Mouse (Mus musculus) intestine, postnatal 0 days (tissue): ENCODE data around the gene Sucla2. TPM values are rescaled to one million over a fixed set of nuclear protein-coding genes. Genes with fewer than 3 reads are reported as not detected.
"Not testable (repeated sequence)": the region's sequence is repeated elsewhere in the genome, so short reads cannot be mapped to it uniquely, and the experiment has no call there.

ENCODE experiments used
- ATAC-seq: fragments of 200-750 bp; cut with Nextera tagmentation; 2 replicates; pipeline ENCODE4 v1.8.0; 2017; ENCODE audit warnings: mild to moderate bottlenecking, moderate TSS enrichment, moderate library complexity
- H3K27ac ChIP-seq: fragments of 300-500 bp; sonication (generic); 2 replicates; pipeline ENCODE4 v1.5.1; 2014; ENCODE audit warnings: mild to moderate bottlenecking, low read depth, low read length, moderate library complexity
- H3K27me3 ChIP-seq: fragments of 300-500 bp; sonication (generic); replicated peaks from 2 replicates; pipeline ENCODE4 v1.6.1; 2014; ENCODE audit warnings: low read length, mixed read lengths; ENCODE audit not compliant: control insufficient read depth, insufficient read depth
- H3K36me3 ChIP-seq: fragments of 300-500 bp; sonication (generic); 2 replicates; pipeline ENCODE4 v1.6.1; 2014; ENCODE audit warnings: mild to moderate bottlenecking, moderate library complexity; ENCODE audit not compliant: control insufficient read depth, insufficient read depth
- H3K4me1 ChIP-seq: fragments of 300-500 bp; sonication (generic); replicated peaks from 2 replicates; pipeline ENCODE4 v1.6.1; 2014; ENCODE audit warnings: antibody characterized with exemption, low read length, mixed read lengths; ENCODE audit not compliant: control insufficient read depth, insufficient read depth
- H3K4me2 ChIP-seq: fragments of 300-500 bp; sonication (generic); replicated peaks from 2 replicates; pipeline ENCODE4 v1.6.1; 2014; ENCODE audit warnings: low read depth, mild to moderate bottlenecking, moderate library complexity
- H3K4me3 ChIP-seq: fragments of 300-500 bp; sonication (generic); 2 replicates; pipeline ENCODE4 v1.5.1; 2014; ENCODE audit warnings: low read depth, low read length
- H3K9ac ChIP-seq: fragments of 300-500 bp; sonication (generic); 2 replicates; pipeline ENCODE4 v1.6.1; 2014; ENCODE audit warnings: mild to moderate bottlenecking, low read depth, low read length
- H3K9me3 ChIP-seq: fragments of 300-500 bp; sonication (generic); 2 replicates; pipeline ENCODE4 v1.6.1; 2016; ENCODE audit warnings: mixed run types; ENCODE audit not compliant: control insufficient read depth
- CTCF ChIP-seq: sonication (generic); IDR thresholded peaks from 2 replicates; pipeline ENCODE4 v1.5.1; 2016; ENCODE audit warnings: low read depth, mild to moderate bottlenecking, control low read depth, antibody characterized with exemption, moderate library complexity
- whole genome bisulfite sequencing: fragments of 180-500 bp; shearing (Covaris S2); extraction: QIAGEN DNeasy Blood & Tissue Kit; methylation state at CpG from one replicate; pipeline ENCODE4 v1.1.7; 2014; 5-methylcytosine and 5-hydroxymethylcytosine counted together
- polyA plus RNA-seq: library from polyadenylated mRNA; unstranded; fragments of >200 nt; fragmentation: Nextera tagmentation; extraction: Ambion mirVana; gene quantifications from 2 replicates; pipeline ENCODE4 v1.2.1, GENCODE M21; 2015

Gene Sucla2
- polyA plus RNA-seq, 1 experiment from 2014 or later, result 202 TPM

- no peak overlapping the region for H3K9ac ChIP-seq
- 54% methylated on average over 11 of the region's 11 CpGs for WGBS
- no peak overlapping the region for H3K4me2 ChIP-seq
- H3K27ac ChIP-seq, result no peak overlapping the region
- H3K27me3 ChIP-seq, result no peaks in the 10 kb centered on the region
- H3K4me3 ChIP-seq, result no peak overlapping the region
- no peaks in the 10 kb centered on the region for H3K36me3 ChIP-seq
- TF ChIP-seq CTCF, result no peak
- no peak for ATAC-seq
- no peaks in the 10 kb centered on the region; the same call in 1 of the 2 replicates for H3K4me1 ChIP-seq
- no peaks in the 10 kb centered on the region for H3K9me3 ChIP-seq
These were observed 17.3 kb upstream of the Sucla2 start for GRCm38 (mm10) chr14:73507702-73508376.

- no peak overlapping the region for H3K4me3 ChIP-seq
- H3K27ac ChIP-seq, result no peak overlapping the region
- H3K36me3 ChIP-seq, result no peaks in the 10 kb centered on the region; the same call in 1 of the 2 replicates
- no peaks in the 10 kb centered on the region for H3K27me3 ChIP-seq
- no peak for ATAC-seq
- H3K4me1 ChIP-seq, result no peaks in the 10 kb centered on the region; the same call in 1 of the 2 replicates
- WGBS, result 92% methylated on average over 6 of the region's 6 CpGs
- H3K9ac ChIP-seq, result no peak overlapping the region
- no peak for TF ChIP-seq CTCF
- no peak overlapping the region for H3K4me2 ChIP-seq
- H3K9me3 ChIP-seq, result no peaks in the 10 kb centered on the region
These were observed 16.3 kb upstream of the Sucla2 start for GRCm38 (mm10) chr14:73508630-73509395.

GRCm38 (mm10) chr14:73509765-73510423 lies 15.2 kb upstream of the Sucla2 start, which contains the start of gene Med4:
TSS of gene Med4 (plus strand) at chr14:73510025.
- peak; percentile 100 for TF ChIP-seq CTCF
- no peaks in the 10 kb centered on the region for H3K4me1 ChIP-seq
- H3K9me3 ChIP-seq, result no peaks in the 10 kb centered on the region
- peak within 1 kb of the TSS; percentile 81 for H3K4me2 ChIP-seq
- H3K36me3 ChIP-seq, result peaks cover 5% of the 10 kb centered on the region; the same call in 1 of the 2 replicates
- peak; percentile 90 for ATAC-seq
- peak within 1 kb of the TSS; percentile 4; the same call in 1 of the 2 replicates for H3K27ac ChIP-seq
- under 1% methylated on average over 41 of the region's 41 CpGs for WGBS
- H3K27me3 ChIP-seq, result no peaks in the 10 kb centered on the region
- H3K4me3 ChIP-seq, result peak within 1 kb of the TSS; percentile 92
- H3K9ac ChIP-seq, result peak within 1 kb of the TSS; percentile 83

GRCm38 (mm10) chr14:73524136-73524535 lies 983 bp upstream of the Sucla2 start:
- no peaks in the 10 kb centered on the region for H3K27me3 ChIP-seq
- WGBS, result 70% methylated on average over 3 of the region's 3 CpGs
- no peaks in the 10 kb centered on the region for H3K9me3 ChIP-seq
- H3K4me3 ChIP-seq, result no peak overlapping the region; the same call in 1 of the 2 replicates
- H3K4me2 ChIP-seq, result peak overlapping the region; percentile 53
- no peak for TF ChIP-seq CTCF
- ATAC-seq, result no peak
- H3K27ac ChIP-seq, result no peak overlapping the region
- H3K4me1 ChIP-seq, result no peaks in the 10 kb centered on the region
- H3K36me3 ChIP-seq, result no peaks in the 10 kb centered on the region
- no peak overlapping the region for H3K9ac ChIP-seq

GRCm38 (mm10) chr14:73528661-73529060 lies 3.5 kb downstream of the Sucla2 start:
- not testable (repeated sequence) for H3K27me3 ChIP-seq, H3K9ac ChIP-seq, H3K4me1 ChIP-seq, H3K4me2 ChIP-seq, H3K27ac ChIP-seq, H3K9me3 ChIP-seq, ATAC-seq, H3K36me3 ChIP-seq, H3K4me3 ChIP-seq
- 86% methylated on average over 3 of the region's 3 CpGs for WGBS
